Mouse (Mus musculus): ENCODE results near the gene Fcamr. TPM values are rescaled to one million over a fixed set of nuclear protein-coding genes. Genes with fewer than 3 reads are reported as not detected.

Fcamr gene
- total and polyA plus RNA-seq, 2 experiments from 2014 or later, result not detected

GRCm38 (mm10) chr1:130854819-130855218, 54.1 kb downstream of the Fcamr start:
- no peaks in the 10 kb centered on the region for H3K27me3 ChIP-seq (ENCODE audit: insufficient read depth, low read length)
- no peak overlapping the region for H3K4me3 ChIP-seq (ENCODE audit: low read depth, low read length)
- H3K9ac ChIP-seq (replicated peaks; ENCODE audit: low read length, poor library complexity, severe bottlenecking), result no peak overlapping the region
- no peaks in the 10 kb centered on the region for H3K9me3 ChIP-seq (ENCODE audit: low read length)
- no peak for TF ChIP-seq CTCF (IDR thresholded peaks at IDR 0.05)
- no peak overlapping the region for H3K4me2 ChIP-seq (ENCODE audit: low read depth, low read length, poor library complexity, severe bottlenecking)
- 77% methylated on average over 9 of the region's 9 CpGs for WGBS
- H3K27ac ChIP-seq (ENCODE audit: low read depth, low read length), result no peak overlapping the region
- DNase-seq (ENCODE audit: low spot score), result no peak
- no peaks in the 10 kb centered on the region for H3K36me3 ChIP-seq (ENCODE audit: insufficient read depth, low read length)
- ATAC-seq (ENCODE audit: low FRiP score), result no peak
- H3K4me1 ChIP-seq (ENCODE audit: insufficient read depth, low read length), result no peaks in the 10 kb centered on the region

- TF ChIP-seq CTCF (IDR thresholded peaks at IDR 0.05), result no peak
- Histone ChIP-seq H3K27me3 (ENCODE audit: insufficient read depth, low read length) (no peaks in the 10 kb centered on the region), H3K27ac (ENCODE audit: low read depth, low read length) (no peak overlapping the region), H3K9me3 (ENCODE audit: low read length) (no peaks in the 10 kb centered on the region), H3K4me2 (ENCODE audit: low read depth, low read length, poor library complexity, severe bottlenecking) (no peak overlapping the region), H3K36me3 (ENCODE audit: insufficient read depth, low read length) (no peaks in the 10 kb centered on the region), H3K4me3 (ENCODE audit: low read depth, low read length) (no peak overlapping the region), H3K9ac (replicated peaks; ENCODE audit: low read length, poor library complexity, severe bottlenecking) (no peak overlapping the region), H3K4me1 (ENCODE audit: insufficient read depth, low read length) (no peaks in the 10 kb centered on the region)
- ATAC-seq (ENCODE audit: low FRiP score), result no peak
- WGBS, result 93% methylated on average over 2 of the region's 2 CpGs
- no peak for DNase-seq (ENCODE audit: low spot score)
These were observed 55.0 kb downstream of the Fcamr start for GRCm38 (mm10) chr1:130855723-130856122.

GRCm38 (mm10) chr1:130857456-130857855, 56.8 kb downstream of the Fcamr start:
- Histone ChIP-seq H3K36me3 (ENCODE audit: insufficient read depth, low read length) (no peaks in the 10 kb centered on the region), H3K27ac (ENCODE audit: low read depth, low read length) (no peak overlapping the region), H3K27me3 (ENCODE audit: insufficient read depth, low read length) (no peaks in the 10 kb centered on the region), H3K9ac (replicated peaks; ENCODE audit: low read length, poor library complexity, severe bottlenecking) (no peak overlapping the region), H3K4me1 (ENCODE audit: insufficient read depth, low read length) (no peaks in the 10 kb centered on the region), H3K9me3 (ENCODE audit: low read length) (no peaks in the 10 kb centered on the region), H3K4me2 (ENCODE audit: low read depth, low read length, poor library complexity, severe bottlenecking) (no peak overlapping the region), H3K4me3 (ENCODE audit: low read depth, low read length) (no peak overlapping the region)
- ATAC-seq (ENCODE audit: low FRiP score), result no peak
- TF ChIP-seq CTCF (IDR thresholded peaks at IDR 0.05), result no peak
- DNase-seq (ENCODE audit: low spot score), result no peak
- 84% methylated on average over 4 of the region's 4 CpGs for WGBS

- H3K4me1 ChIP-seq (ENCODE audit: insufficient read depth, low read length), result no peaks in the 10 kb centered on the region
- 83% methylated on average over 4 of the region's 4 CpGs for WGBS
These were observed 63.5 kb downstream of the Fcamr start for GRCm38 (mm10) chr1:130864238-130864637.

More at GRCm38 (mm10) chr1:130864238-130864637, 63.5 kb downstream of the Fcamr start:
- Histone ChIP-seq H3K4me3 (ENCODE audit: low read depth, low read length) (no peak overlapping the region), H3K27me3 (ENCODE audit: insufficient read depth, low read length) (no peaks in the 10 kb centered on the region), H3K9me3 (ENCODE audit: low read length) (no peaks in the 10 kb centered on the region), H3K27ac (ENCODE audit: low read depth, low read length) (no peak overlapping the region), H3K36me3 (ENCODE audit: insufficient read depth, low read length) (no peaks in the 10 kb centered on the region), H3K9ac (replicated peaks; ENCODE audit: low read length, poor library complexity, severe bottlenecking) (no peak overlapping the region), H3K4me2 (ENCODE audit: low read depth, low read length, poor library complexity, severe bottlenecking) (no peak overlapping the region)
- ATAC-seq (ENCODE audit: low FRiP score) (no peak), DNase-seq (ENCODE audit: low spot score) (no peak)
- no peak for TF ChIP-seq CTCF (IDR thresholded peaks at IDR 0.05)

Other genes with a start within 250 kb of the Fcamr start
- not detected in 2 replicates for gene Zp3r, start 171.3 kb upstream of the Fcamr start, total RNA-seq (2014; rRNA removed)
- not detected in 2 replicates for gene Zp3r, start 171.3 kb upstream of the Fcamr start, polyA plus RNA-seq (2015; fragmentation: Nextera tagmentation; extraction: Ambion mirVana)
- gene C4bp, start 139.3 kb upstream of the Fcamr start, total RNA-seq (2014; rRNA removed), result 0.05 and 0.93 TPM in 2 replicates
- 0.05 and 0.11 TPM in 2 replicates for gene C4bp, start 139.3 kb upstream of the Fcamr start, polyA plus RNA-seq (2015; fragmentation: Nextera tagmentation; extraction: Ambion mirVana)
- not detected in 2 replicates for gene Gm29427, start 85.1 kb upstream of the Fcamr start, total RNA-seq (2014; rRNA removed)
- not detected in 2 replicates for gene Gm29427, start 85.1 kb upstream of the Fcamr start, polyA plus RNA-seq (2015; fragmentation: Nextera tagmentation; extraction: Ambion mirVana)
- gene Yod1, start 83.6 kb upstream of the Fcamr start, total RNA-seq (2014; rRNA removed), result 9.8 and 13.0 TPM in 2 replicates
- 15.4 and 21.0 TPM in 2 replicates for gene Yod1, start 83.6 kb upstream of the Fcamr start, polyA plus RNA-seq (2015; fragmentation: Nextera tagmentation; extraction: Ambion mirVana)
- gene Pfkfb2, start 71.6 kb upstream of the Fcamr start, total RNA-seq (2014; rRNA removed), result 26.6 and 41.0 TPM in 2 replicates
- 16.9 and 17.2 TPM in 2 replicates for gene Pfkfb2, start 71.6 kb upstream of the Fcamr start, polyA plus RNA-seq (2015; fragmentation: Nextera tagmentation; extraction: Ambion mirVana)
- gene AA986860, start 68.9 kb upstream of the Fcamr start, total RNA-seq (2014; rRNA removed), result 0.71 and 0.99 TPM in 2 replicates
- gene AA986860, start 68.9 kb upstream of the Fcamr start, polyA plus RNA-seq (2015; fragmentation: Nextera tagmentation; extraction: Ambion mirVana), result 0.42 TPM in 2 replicates
- not detected in 2 replicates for gene Pigr, start 25.8 kb downstream of the Fcamr start, total RNA-seq (2014; rRNA removed)
- not detected in 2 replicates for gene Pigr, start 25.8 kb downstream of the Fcamr start, polyA plus RNA-seq (2015; fragmentation: Nextera tagmentation; extraction: Ambion mirVana)
- gene Fcmr, start 64.8 kb downstream of the Fcamr start, total RNA-seq (2014; rRNA removed), result 0.16 TPM in 1 of 2 replicates, not detected in the other
- gene Fcmr, start 64.8 kb downstream of the Fcamr start, polyA plus RNA-seq (2015; fragmentation: Nextera tagmentation; extraction: Ambion mirVana), result 1.7 and 2.3 TPM in 2 replicates
- not detected in 2 replicates for gene Il24, start 86.6 kb downstream of the Fcamr start, total RNA-seq (2014; rRNA removed)
- gene Il24, start 86.6 kb downstream of the Fcamr start, polyA plus RNA-seq (2015; fragmentation: Nextera tagmentation; extraction: Ambion mirVana), result not detected in 2 replicates
- gene Il20, start 110.5 kb downstream of the Fcamr start, total RNA-seq (2014; rRNA removed), result not detected in 2 replicates
- not detected in 2 replicates for gene Il20, start 110.5 kb downstream of the Fcamr start, polyA plus RNA-seq (2015; fragmentation: Nextera tagmentation; extraction: Ambion mirVana)
- gene Il19, start 139.2 kb downstream of the Fcamr start, total RNA-seq (2014; rRNA removed), result not detected in 2 replicates
- 0.27 TPM in 1 of 2 replicates, not detected in the other for gene Il19, start 139.2 kb downstream of the Fcamr start, polyA plus RNA-seq (2015; fragmentation: Nextera tagmentation; extraction: Ambion mirVana)
- not detected in 2 replicates for gene Il10, start 218.9 kb downstream of the Fcamr start, total RNA-seq (2014; rRNA removed)
- gene Il10, start 218.9 kb downstream of the Fcamr start, polyA plus RNA-seq (2015; fragmentation: Nextera tagmentation; extraction: Ambion mirVana), result not detected in 2 replicates